Mouse (Mus musculus) frontal cortex, postnatal 14 days (tissue): ENCODE data around the gene Brsk2.
A peak's percentile ranks its signal among the peaks of the same experiment; 100 is the strongest.
"Not testable (repeated sequence)": the region's sequence is repeated elsewhere in the genome, so short reads cannot be mapped to it uniquely, and the experiment has no call there.

ENCODE experiments used
- DNase-seq, 2 experiments: peaks; one replicate each; pipeline ENCODE4 v3.0.0; 2022; ENCODE audit warnings: low spot score in 2 of 2

Brsk2 gene

DNA sequence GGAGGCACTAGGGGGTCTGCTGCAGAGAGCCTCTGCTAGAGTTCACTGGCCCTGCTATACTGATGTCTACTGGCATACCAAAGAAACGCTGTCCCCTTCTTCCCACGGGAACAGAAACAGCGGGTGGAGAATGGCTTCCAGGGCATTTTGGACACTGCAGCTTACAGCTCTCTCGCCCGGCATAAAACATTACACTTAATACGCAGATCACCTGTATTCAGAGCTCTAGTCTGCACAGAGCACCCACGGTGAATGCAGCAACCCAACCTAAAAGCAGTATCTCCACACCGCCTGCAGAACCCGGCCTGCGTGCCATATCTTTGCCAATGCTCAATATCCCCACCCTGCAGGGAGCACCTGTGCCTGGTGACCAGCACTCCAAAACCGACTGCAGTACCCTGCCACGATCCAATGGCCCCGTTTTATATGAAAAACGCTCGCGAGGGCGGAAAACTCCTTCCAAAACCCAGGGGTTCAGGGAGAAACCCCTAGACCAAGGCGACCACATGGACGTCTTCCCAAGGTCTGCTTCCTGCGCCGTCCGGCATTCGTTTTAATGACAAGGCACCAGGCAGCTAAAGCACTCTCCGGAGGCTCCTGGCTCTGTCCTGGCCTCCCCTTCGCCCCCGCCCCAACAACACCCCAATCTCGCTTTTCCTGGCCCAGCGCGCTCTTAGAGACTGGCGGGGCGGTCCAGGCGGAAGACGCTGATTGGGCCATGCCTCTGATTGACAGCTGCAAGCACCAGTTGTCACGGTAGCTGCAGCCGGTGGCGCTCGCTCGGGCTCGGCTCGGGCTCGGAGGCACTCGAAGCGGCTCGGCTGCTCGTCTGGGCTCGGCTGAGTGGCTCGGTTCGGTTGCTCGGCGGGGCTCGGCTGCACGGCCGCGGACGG is at the start of gene Brsk2:
TSS of gene Brsk2 (plus strand) at position 846 of the 893 bp plus-strand sequence.
- peak; percentile 94 to 96 for DNase-seq

- no peak for DNase-seq
Measured at GRCm38 (mm10) chr7:141901825-141902224, 47.7 kb upstream of the Brsk2 start.

GRCm38 (mm10) chr7:141902269-141902729 is 47.3 kb upstream of the Brsk2 start:
- peak; percentile 96 to 98 for DNase-seq

DNA sequence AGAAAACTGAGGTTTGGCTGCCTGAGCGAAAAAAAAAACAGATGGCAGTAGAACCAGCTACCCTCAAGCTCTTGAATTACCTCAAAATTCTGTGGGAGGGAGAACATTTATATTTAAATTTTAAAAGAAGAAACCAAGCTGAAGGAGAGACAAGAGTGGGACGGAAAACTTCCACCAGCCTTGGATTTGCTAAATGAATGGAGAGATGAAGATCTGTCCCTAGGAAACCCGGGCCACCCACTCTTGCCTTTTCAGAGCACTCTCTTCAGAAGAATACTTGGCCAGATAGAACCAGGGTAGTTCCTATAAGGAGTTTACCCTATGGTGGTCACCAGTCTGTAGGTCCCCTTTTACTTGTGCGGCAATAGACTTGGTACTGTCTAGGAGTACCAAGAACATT is 46.8 kb upstream of the Brsk2 start:
- DNase-seq = peak in 1 of 2 experiments; percentile 29

DNA sequence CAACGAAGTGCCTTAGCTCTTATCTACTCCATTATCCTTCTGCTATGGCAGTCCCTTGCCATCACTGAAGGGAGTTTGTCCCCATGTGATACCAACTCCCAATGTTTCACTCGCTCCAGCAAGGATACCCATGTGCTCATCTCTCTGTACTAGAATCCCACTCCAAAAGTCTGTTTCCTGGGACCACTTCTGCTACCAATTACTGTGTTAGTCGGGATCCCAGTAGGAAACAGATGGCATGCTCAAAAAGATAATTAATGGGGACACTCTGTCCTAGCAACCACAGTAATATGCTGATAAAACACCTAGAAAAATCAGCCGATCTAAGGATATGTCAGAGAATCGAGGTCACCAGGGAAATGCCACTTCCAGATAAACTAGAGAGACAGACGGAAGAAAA is 41.0 kb upstream of the Brsk2 start:
- DNase-seq = no peak

GRCm38 (mm10) chr7:141911305-141911704 is 38.2 kb upstream of the Brsk2 start:
- DNase-seq = no peak

DNA sequence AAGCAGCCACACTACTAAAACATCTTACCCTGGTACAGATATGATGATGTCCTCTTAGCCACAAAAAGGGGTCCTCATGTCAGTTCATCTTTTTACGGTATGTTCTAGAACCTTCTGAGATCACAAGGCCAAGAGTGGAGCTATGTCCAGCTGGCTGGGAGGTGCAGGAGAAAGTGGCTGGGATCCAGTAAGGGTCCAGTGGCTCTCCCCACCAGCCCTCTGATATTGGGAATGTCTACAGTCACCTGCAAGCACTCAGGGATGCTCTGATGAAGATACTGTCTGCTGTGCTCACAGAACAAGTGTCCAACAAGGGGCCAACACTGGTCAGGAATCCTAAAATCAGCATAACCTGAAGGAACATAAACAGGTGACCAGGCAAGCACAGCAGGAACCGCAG is 31.1 kb upstream of the Brsk2 start, which contains the start of gene Tollip:
TSS of gene Tollip (minus strand) at position 101 of the 400 bp plus-strand sequence.
- no peak for DNase-seq

DNA sequence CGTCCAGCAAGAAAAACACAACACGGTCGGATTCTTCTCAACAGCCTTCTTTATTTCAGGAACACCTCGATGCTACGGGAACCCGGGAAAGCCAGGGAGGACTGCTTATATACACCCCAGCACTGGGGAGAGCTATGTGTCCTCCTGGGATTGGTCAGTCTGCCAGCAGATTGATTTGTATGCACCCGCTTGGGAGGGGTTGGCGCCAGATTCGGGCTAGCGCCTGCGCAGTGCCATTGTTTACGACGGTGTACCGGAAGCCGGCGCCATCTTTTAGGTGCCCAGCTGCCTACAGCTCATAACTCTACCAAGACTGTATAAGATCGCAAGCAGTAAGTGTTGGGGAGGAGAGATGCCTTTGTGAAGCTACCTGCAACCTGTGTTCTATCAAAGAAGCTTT is 25.4 kb upstream of the Brsk2 start:
- not testable (repeated sequence) for DNase-seq

- peak in 1 of 2 experiments; percentile 57 for DNase-seq
Measured at GRCm38 (mm10) chr7:141924917-141925316, 24.6 kb upstream of the Brsk2 start.

- DNase-seq = peak; percentile 60 to 64
Measured at GRCm38 (mm10) chr7:141928642-141929041, 20.9 kb upstream of the Brsk2 start.

GRCm38 (mm10) chr7:141934128-141934898 is 15.2 kb upstream of the Brsk2 start:
- DNase-seq = no peak

DNA sequence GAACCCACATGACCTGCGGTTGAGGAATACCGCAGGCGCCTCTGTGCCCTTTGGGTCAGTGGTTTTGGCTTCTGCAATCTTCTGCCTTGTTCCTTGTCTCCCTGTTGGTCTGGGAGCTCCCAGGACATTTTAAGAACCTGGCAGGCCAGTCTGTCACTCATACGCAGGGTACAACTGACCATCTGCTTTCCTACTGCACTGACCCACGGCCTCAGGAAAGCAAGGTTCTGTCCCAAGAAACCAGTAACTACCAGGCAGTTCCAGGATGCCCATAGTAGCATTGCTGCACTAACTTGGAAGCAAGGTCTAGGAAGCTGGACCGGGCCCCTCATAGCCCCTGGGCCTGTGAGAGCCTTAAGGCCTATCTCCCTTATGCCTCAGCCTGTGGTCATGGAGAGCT is 14.6 kb upstream of the Brsk2 start:
- DNase-seq = no peak

DNA sequence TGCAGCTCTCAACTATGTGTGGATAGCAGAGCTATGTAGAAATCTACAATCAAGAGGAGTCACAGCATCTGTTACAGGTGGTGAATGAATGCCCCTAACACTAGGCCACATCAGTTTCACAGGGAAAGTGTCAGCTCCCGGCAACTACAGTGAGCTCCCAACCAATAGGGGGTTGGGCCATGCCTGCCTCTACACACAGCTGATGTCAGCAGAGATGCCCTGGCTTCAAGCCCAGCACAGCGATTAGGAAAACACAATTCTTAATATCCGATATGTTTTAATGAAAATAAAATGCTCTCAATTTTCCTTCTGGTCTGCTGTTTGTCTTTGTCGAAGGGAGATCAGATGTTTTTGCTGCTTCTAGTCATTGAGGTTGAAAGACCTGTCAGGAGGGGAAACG is 6.1 kb upstream of the Brsk2 start:
- no peak for DNase-seq

DNA sequence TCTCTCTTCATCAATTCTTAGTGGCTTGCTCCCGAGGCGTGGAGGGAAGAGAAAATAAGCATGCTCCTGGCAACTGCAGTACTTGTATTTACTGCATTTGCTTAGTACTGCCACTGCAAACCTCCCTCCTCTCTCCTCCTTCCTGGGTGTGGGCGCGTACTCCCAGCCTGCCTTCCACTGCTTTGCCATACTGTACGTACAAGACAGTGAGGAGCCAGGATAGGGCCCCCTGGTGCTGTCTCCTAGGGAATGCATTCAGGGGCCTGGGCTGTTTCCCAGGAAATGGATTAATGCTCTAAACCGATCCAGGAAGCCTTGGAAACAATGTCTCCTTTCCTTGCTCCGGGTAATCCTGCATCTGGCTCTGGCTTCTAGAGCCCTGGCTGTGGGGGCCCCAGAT is 3.6 kb upstream of the Brsk2 start:
- peak; percentile 72 to 81 for DNase-seq

DNA sequence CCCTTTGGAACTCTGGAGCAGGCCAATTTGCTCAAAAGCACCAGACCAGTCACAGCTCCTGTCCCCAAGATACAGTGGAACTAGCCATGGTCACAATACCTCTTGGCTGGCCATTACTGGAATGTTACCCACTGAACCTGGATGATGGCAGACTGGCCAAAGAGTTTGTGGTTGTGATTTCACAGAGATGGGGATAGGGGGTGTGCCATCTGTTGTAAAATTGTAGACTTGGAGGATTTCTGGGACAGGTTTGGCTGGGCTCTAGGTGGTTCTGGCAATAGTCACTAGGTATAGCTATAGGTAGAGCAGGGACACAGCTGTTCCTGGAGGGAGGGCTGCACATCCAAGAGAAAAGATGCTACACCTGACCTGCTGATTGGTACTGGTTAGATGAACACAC is 2.0 kb upstream of the Brsk2 start:
- DNase-seq = no peak

DNA sequence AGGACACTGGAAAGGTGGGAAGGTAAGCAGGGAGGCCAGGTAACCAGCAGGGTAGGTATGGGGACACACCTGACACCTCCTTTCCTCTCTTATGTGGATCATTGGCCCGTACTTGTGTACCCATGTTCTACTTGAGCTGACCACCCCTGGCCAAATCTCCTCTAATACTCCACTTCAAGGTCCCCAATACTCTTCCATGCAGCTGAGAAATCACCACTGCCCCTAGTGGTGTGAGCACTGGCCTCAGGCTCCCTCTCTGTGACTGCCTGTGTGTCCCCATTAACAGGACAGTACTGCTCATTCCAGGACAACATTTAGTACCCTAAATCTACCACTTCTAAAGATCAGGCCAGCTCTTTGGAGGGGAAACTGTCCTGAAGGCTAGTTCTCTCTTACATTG is 1.5 kb upstream of the Brsk2 start:
- DNase-seq = no peak

DNA sequence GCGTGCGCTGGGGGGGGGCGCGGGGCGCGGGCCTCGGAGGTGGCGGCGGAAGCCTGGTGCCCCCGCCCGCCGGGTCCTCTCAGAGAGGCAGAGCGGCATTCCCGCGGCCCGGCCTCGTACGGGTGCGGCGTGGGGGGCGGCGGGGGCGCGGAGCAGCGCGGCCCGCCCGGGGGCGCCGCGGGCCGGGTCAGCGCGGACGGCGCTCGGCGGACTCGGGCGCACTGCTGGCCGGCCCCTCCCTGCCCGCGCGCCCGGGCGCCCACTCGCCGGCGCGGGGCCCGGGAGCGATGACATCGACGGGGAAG is 200 bp downstream of the Brsk2 start:
- no peak for DNase-seq

DNA sequence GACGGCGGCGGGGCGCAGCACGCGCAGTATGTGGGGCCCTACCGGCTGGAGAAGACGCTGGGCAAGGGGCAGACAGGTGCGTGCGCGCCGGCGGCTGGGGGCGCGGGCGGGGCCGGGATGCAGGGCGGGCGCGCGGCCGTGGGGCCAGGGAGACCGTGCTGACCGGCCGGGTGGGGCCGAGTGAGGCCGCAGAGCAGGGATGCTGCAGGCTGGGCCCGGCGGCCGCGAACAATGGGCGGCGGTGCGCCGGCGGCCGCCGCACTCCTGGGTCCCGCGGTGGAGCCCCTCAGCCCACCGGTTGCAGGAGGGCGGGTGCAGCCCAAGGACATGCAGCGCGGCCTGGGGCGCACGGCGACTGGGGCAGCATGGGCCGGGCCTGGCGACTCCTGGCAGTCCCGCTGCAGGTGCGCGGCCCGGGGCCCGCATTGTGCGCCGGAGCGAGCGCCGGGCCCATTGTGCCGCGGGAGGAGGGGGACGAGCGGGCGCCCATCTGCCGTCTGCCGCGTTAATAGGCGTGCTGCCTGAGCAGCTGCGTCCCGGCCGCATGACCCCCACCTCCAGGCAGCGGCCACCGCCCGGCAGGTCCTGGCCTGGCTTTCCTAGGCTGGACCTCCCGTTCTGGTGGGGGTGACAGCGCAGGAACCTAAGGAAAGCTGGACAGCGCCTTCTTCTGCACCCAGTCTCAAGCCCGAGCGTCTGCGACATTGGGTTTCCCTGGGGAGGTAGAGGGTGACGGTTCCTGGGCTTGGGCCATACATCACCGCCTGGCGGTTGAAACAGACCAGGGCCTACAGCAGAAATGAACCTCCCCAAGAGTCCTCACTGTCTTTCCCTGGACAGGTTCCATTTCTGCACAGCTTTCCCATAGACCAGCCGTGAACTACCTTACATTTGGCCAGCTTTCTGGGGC is 808 bp downstream of the Brsk2 start:
- peak in 1 of 2 experiments; percentile 43 for DNase-seq

DNA sequence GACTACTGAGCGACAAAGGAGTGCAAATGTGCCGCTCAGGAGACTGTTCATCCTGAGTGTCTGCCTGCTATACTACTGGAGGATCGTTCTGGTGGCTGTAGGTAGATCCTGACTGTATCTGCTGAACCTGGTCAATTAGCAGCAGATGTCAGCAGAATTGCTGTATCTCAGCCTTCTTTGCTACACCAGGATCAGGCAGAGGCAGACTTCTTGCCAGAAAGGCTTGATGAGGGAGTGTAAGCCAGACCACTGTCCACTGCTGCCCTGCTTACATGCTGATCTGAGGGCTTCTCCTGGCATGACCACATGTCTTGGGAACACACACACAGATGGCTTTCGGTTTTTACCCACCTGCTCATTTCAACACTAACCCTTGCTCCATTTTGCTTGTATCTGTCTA is 2.3 kb downstream of the Brsk2 start:
- DNase-seq = no peak

- DNase-seq = no peak
Measured at GRCm38 (mm10) chr7:141952920-141953319, 3.4 kb downstream of the Brsk2 start.

GRCm38 (mm10) chr7:141953616-141954015 is 4.1 kb downstream of the Brsk2 start:
- no peak for DNase-seq
